ENCODE assay signal across 15 mouse cellular contexts in genomic region chr10:6978733-6979132, GRCm38 (mm10).
DNase-seq lines count a peak whose midpoint lies in the region; ATAC-seq lines count a peak whose summit lies in the region.
"Had no signal": no experiment of that assay in that cellular context is flagged by ENCODE, and none has a peak within 500 bp of the region (broad histone marks: within the 10 kb centered on the region; RNA-seq: fewer than 3 reads in every experiment).

No protein-coding gene starts in this region.

- no peak for DNase-seq in hindbrain, embryonic 10.5 days (ENCODE audit: low spot score)
- peak; percentile 28 for DNase-seq in retina, embryonic 14.5 days (ENCODE audit: low spot score)
- no peak for DNase-seq in retina, postnatal 1 day
- DNase-seq in cerebellum, adult 9-11 months = peak; percentile 51
- DNase-seq in gastrocnemius, postnatal 4 days (ENCODE audit: low spot score in 2 of 2) = no peak
- DNase-seq in urinary bladder, postnatal 10 days (ENCODE audit: low spot score) = no peak
- DNase-seq: heart, postnatal 10 days; kidney, postnatal 10 days; lung, embryonic 14.5 days; thymus, adult 2 months had no signal

- WGBS in hindbrain, embryonic 13.5 days = 92% methylated on average over 1 of the region's 1 CpGs
- WGBS in hindbrain, embryonic 10.5 days = 93% methylated on average over 1 of the region's 1 CpGs
- WGBS in neural tube, embryonic 15.5 days = 92% methylated on average over 1 of the region's 1 CpGs

- H3K4me3 ChIP-seq in hindbrain, embryonic 13.5 days = no peak overlapping the region
- H3K4me3 ChIP-seq in hindbrain, embryonic 10.5 days = no peak overlapping the region
- H3K4me3 ChIP-seq in neural tube, embryonic 15.5 days (replicated peaks) = no peak overlapping the region; the same call in 1 of the 2 replicates
- H3K4me3 ChIP-seq: forebrain, embryonic 10.5 days had no signal

- H3K4me1 ChIP-seq in hindbrain, embryonic 13.5 days (replicated peaks) = peaks cover 3% of the 10 kb centered on the region; the same call in 1 of the 2 replicates
- peaks cover 4% of the 10 kb centered on the region for H3K4me1 ChIP-seq in hindbrain, embryonic 10.5 days (replicated peaks)
- H3K4me1 ChIP-seq in neural tube, embryonic 15.5 days = peaks cover 3% of the 10 kb centered on the region; the same call in 1 of the 2 replicates

- no peak overlapping the region for H3K27ac ChIP-seq in hindbrain, embryonic 13.5 days
- H3K27ac ChIP-seq in hindbrain, embryonic 10.5 days = no peak overlapping the region
- H3K27ac ChIP-seq in neural tube, embryonic 15.5 days (replicated peaks) = 0 out of 2 replicates have a peak overlapping the region, but pooled peaks have one; percentile 42
- H3K27ac ChIP-seq: forebrain, embryonic 10.5 days had no signal

- no peaks in the 10 kb centered on the region for H3K27me3 ChIP-seq in hindbrain, embryonic 13.5 days
- H3K27me3 ChIP-seq in hindbrain, embryonic 10.5 days (ENCODE audit: insufficient read depth, poor library complexity, severe bottlenecking) = no peaks in the 10 kb centered on the region
- H3K27me3 ChIP-seq in neural tube, embryonic 15.5 days (replicated peaks) = no peaks in the 10 kb centered on the region
- H3K27me3 ChIP-seq: Patski had no signal

- ATAC-seq in hindbrain, embryonic 13.5 days (ENCODE audit: low FRiP score) = 0 out of 2 replicates have a peak, but pooled peaks have one; percentile 15
- peak; percentile 18; the same call in 1 of the 2 replicates for ATAC-seq in neural tube, embryonic 15.5 days (ENCODE audit: low FRiP score)
- ATAC-seq: intestine, postnatal 0 days; Patski had no signal

- H3K9ac ChIP-seq in hindbrain, embryonic 13.5 days = no peak overlapping the region
- no peak overlapping the region for H3K9ac ChIP-seq in neural tube, embryonic 15.5 days (replicated peaks)
- H3K9ac ChIP-seq: lung, embryonic 14.5 days had no signal

- H3K4me2 ChIP-seq in hindbrain, embryonic 13.5 days = no peak overlapping the region
- peak overlapping the region; percentile 51 for H3K4me2 ChIP-seq in neural tube, embryonic 15.5 days
- H3K4me2 ChIP-seq: lung, embryonic 14.5 days had no signal

- no peaks in the 10 kb centered on the region for H3K9me3 ChIP-seq in hindbrain, embryonic 13.5 days
- H3K9me3 ChIP-seq in hindbrain, embryonic 10.5 days = no peaks in the 10 kb centered on the region
- no peaks in the 10 kb centered on the region for H3K9me3 ChIP-seq in neural tube, embryonic 15.5 days (replicated peaks)
- H3K9me3 ChIP-seq: forebrain, embryonic 10.5 days had no signal

- no peaks in the 10 kb centered on the region for H3K36me3 ChIP-seq in hindbrain, embryonic 13.5 days
- H3K36me3 ChIP-seq in hindbrain, embryonic 10.5 days = no peaks in the 10 kb centered on the region
- no peaks in the 10 kb centered on the region for H3K36me3 ChIP-seq in neural tube, embryonic 15.5 days
- H3K36me3 ChIP-seq: forebrain, embryonic 10.5 days had no signal

Comparison
In these comparisons a context has a peak if more than half of its experiments do, and no peak if none do; other contexts are left out.
1. DNase-seq: peak in retina, embryonic 14.5 days (single experiment) and cerebellum, adult 9-11 months (single experiment); none in hindbrain, embryonic 10.5 days (single experiment), retina, postnatal 1 day (single experiment), gastrocnemius, postnatal 4 days (0 of 2) and urinary bladder, postnatal 10 days (single experiment).